In the genomic region with DNA sequence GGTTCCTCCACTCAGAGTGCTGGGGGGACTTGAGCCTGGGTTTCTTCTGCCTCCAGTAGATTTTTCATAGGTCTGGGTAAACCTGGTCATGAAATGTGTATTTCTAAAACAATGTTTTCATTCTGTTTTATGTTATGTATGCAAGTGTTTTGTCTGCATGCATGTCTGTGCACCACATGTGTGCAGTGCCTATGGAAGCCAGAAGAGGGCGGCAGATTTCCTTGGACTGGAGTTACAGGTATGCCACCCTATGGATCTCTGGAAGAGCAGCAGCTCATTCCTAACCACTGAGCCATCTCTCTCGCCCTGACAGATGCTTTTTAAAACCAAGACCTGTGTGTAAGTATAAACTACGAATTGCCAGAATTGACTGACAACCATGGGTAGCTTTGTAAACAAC, we compare ENCODE assay signal across 22 mouse cellular contexts. TPM values are rescaled to one million over a fixed set of nuclear protein-coding genes. Genes with fewer than 3 reads are reported as not detected.
DNase-seq lines count a peak whose midpoint lies in the region; ATAC-seq and TF ChIP-seq lines count a peak whose summit lies in the region.
"Had no signal": no experiment of that assay in that cellular context is flagged by ENCODE, and none has a peak within 500 bp of the region (broad histone marks: within the 10 kb centered on the region; RNA-seq: fewer than 3 reads in every experiment).

No protein-coding gene starts in this region.

- 93% methylated on average over 3 of the region's 3 CpGs for WGBS in heart, adult 2 months
- 93% methylated on average over 3 of the region's 3 CpGs for WGBS in heart, embryonic 12.5 days
- 97% methylated on average over 3 of the region's 3 CpGs for WGBS in liver, adult 2 months
- WGBS in liver, embryonic 12.5 days (ENCODE audit: insufficient replicate concordance) = 72% methylated on average over 3 of the region's 3 CpGs

- no peaks in the 10 kb centered on the region; the same call in 1 of the 2 replicates for H3K4me1 ChIP-seq in heart, adult 2 months (ENCODE audit: control insufficient read depth, insufficient read depth, low read length)
- peaks cover 19% of the 10 kb centered on the region for H3K4me1 ChIP-seq in heart, embryonic 12.5 days (replicated peaks)
- no peaks in the 10 kb centered on the region for H3K4me1 ChIP-seq in liver, adult 2 months (ENCODE audit: control insufficient read depth, insufficient read depth, low read length)
- H3K4me1 ChIP-seq in liver, embryonic 12.5 days = no peaks in the 10 kb centered on the region
- peaks cover 0 to 6% of the 10 kb centered on the region in 2 experiments; a peak in 2 of 4 replicates for H3K4me1 ChIP-seq in CH12.LX (ENCODE audit: control insufficient read depth in 1 of 2, insufficient read depth in 2 of 2)
- no peaks in the 10 kb centered on the region for H3K4me1 ChIP-seq in ES-E14 (ENCODE audit: control insufficient read depth in 2 of 2, insufficient read depth in 2 of 2, low read length in 2 of 2, poor library complexity in 1 of 2)
- H3K4me1 ChIP-seq: embryonic facial prominence, embryonic 13.5 days had no signal

- H3K27me3 ChIP-seq in heart, adult 2 months (ENCODE audit: control insufficient read depth, insufficient read depth, low read length) = no peaks in the 10 kb centered on the region
- no peaks in the 10 kb centered on the region for H3K27me3 ChIP-seq in heart, embryonic 12.5 days (replicated peaks)
- no peaks in the 10 kb centered on the region for H3K27me3 ChIP-seq in liver, adult 2 months (ENCODE audit: control insufficient read depth, insufficient read depth, low read length)
- H3K27me3 ChIP-seq in liver, embryonic 12.5 days (replicated peaks) = no peaks in the 10 kb centered on the region
- H3K27me3 ChIP-seq in CH12.LX (replicated peaks) = no peaks in the 10 kb centered on the region
- H3K27me3 ChIP-seq: embryonic facial prominence, embryonic 13.5 days; heart, embryonic 13.5 days had no signal

- H3K79me2 ChIP-seq in heart, adult 2 months (replicated peaks; ENCODE audit: control insufficient read depth, insufficient read depth, low read length) = no peaks in the 10 kb centered on the region
- H3K79me2 ChIP-seq in liver, adult 2 months (ENCODE audit: control insufficient read depth, insufficient read depth, low read length) = no peaks in the 10 kb centered on the region
- H3K79me2 ChIP-seq in CH12.LX (replicated peaks; ENCODE audit: control insufficient read depth, extremely low read depth, insufficient read depth, poor library complexity, severe bottlenecking) = no peaks in the 10 kb centered on the region

- TF ChIP-seq RAD21 in CH12.LX (IDR thresholded peaks at IDR 0.05; ENCODE audit: low read depth, low read length) = no peak; the same call in 1 of the 2 replicates

- no peaks in the 10 kb centered on the region; the same call in 1 of the 2 replicates for H3K9me3 ChIP-seq in heart, embryonic 12.5 days (replicated peaks)
- peaks cover 6% of the 10 kb centered on the region; the same call in 1 of the 2 replicates for H3K9me3 ChIP-seq in liver, embryonic 12.5 days (replicated peaks)
- H3K9me3 ChIP-seq in CH12.LX (replicated peaks; ENCODE audit: low read length) = peaks cover 3% of the 10 kb centered on the region
- H3K9me3 ChIP-seq in ES-E14 (ENCODE audit: control insufficient read depth, insufficient read depth, low read depth, low read length) = no peaks in the 10 kb centered on the region
- H3K9me3 ChIP-seq: embryonic facial prominence, embryonic 13.5 days; midbrain, embryonic 10.5 days had no signal

- H3K27ac ChIP-seq in heart, adult 2 months = no peak overlapping the region
- H3K27ac ChIP-seq in heart, embryonic 12.5 days (ENCODE audit: poor library complexity, severe bottlenecking) = no peak overlapping the region
- no peak overlapping the region for H3K27ac ChIP-seq in liver, adult 2 months (replicated peaks; ENCODE audit: insufficient read depth, low read depth, low read length)
- no peak overlapping the region for H3K27ac ChIP-seq in liver, embryonic 12.5 days
- H3K27ac ChIP-seq in CH12.LX (ENCODE audit: insufficient read depth, low read depth) = no peak overlapping the region
- H3K27ac ChIP-seq in ES-E14 (ENCODE audit: insufficient read depth, low read depth, low read length, poor library complexity, severe bottlenecking) = no peak overlapping the region
- H3K27ac ChIP-seq: embryonic facial prominence, embryonic 13.5 days; heart, embryonic 13.5 days; midbrain, embryonic 10.5 days had no signal

- H3K9ac ChIP-seq in heart, adult 2 months (ENCODE audit: low read depth, low read length) = no peak overlapping the region
- H3K9ac ChIP-seq in heart, embryonic 12.5 days = no peak overlapping the region
- no peak overlapping the region for H3K9ac ChIP-seq in liver, adult 2 months (ENCODE audit: low read depth, low read length)
- H3K9ac ChIP-seq in liver, embryonic 12.5 days = no peak overlapping the region
- H3K9ac ChIP-seq in CH12.LX (ENCODE audit: insufficient read depth, low read depth) (no peak overlapping the region), ES-E14 (ENCODE audit: insufficient read depth, low read depth, low read length, poor library complexity, severe bottlenecking) (no peak overlapping the region)
- H3K9ac ChIP-seq: embryonic facial prominence, embryonic 13.5 days; heart, embryonic 13.5 days had no signal

- TF ChIP-seq EP300 in heart, adult 2 months (IDR thresholded peaks at IDR 0.05; ENCODE audit: insufficient read depth, low read depth, low read length) = no peak
- no peak for TF ChIP-seq EP300 in CH12.LX (IDR thresholded peaks at IDR 0.05; ENCODE audit: low read length)

- no peaks in the 10 kb centered on the region for H3K36me3 ChIP-seq in heart, adult 2 months (ENCODE audit: control insufficient read depth, insufficient read depth, low read length)
- peaks cover 74% of the 10 kb centered on the region for H3K36me3 ChIP-seq in heart, embryonic 12.5 days
- H3K36me3 ChIP-seq in liver, adult 2 months (ENCODE audit: control insufficient read depth, insufficient read depth, low read length) = peaks cover 21% of the 10 kb centered on the region
- peaks cover 6% of the 10 kb centered on the region for H3K36me3 ChIP-seq in liver, embryonic 12.5 days
- no peaks in the 10 kb centered on the region for H3K36me3 ChIP-seq in CH12.LX (replicated peaks in 1 of 2; ENCODE audit: control insufficient read depth in 1 of 2, insufficient read depth in 1 of 2, low read length in 1 of 2)
- no peaks in the 10 kb centered on the region for H3K36me3 ChIP-seq in ES-E14 (ENCODE audit: control insufficient read depth, insufficient read depth, low read length, poor library complexity, severe bottlenecking)
- H3K36me3 ChIP-seq: midbrain, embryonic 10.5 days had no signal

- in situ Hi-C loops in CH12.LX (cut with MboI; ENCODE audit: low pct_ligation_motif_present, low pct_unique_long_range_greater_than_20kb, low sequenced_read_pairs) = loop anchor here (10.0 kb wide), 2 partner anchors 553 to 763 kb away; no protein-coding TSS in a partner anchor
- in situ Hi-C loops in ES-E14 (cut with MboI; ENCODE audit: low sequenced_read_pairs in 2 of 2, unreplicated experiment in 2 of 2) = loop anchor here (10.0 kb wide), 2 partner anchors 133 to 163 kb away; partner anchors contain the start of gene Cgnl1 (in 1 of the 2)

- H3K4me2 ChIP-seq in heart, embryonic 12.5 days = no peak overlapping the region
- no peak overlapping the region for H3K4me2 ChIP-seq in liver, embryonic 12.5 days
- H3K4me2 ChIP-seq in CH12.LX (ENCODE audit: insufficient read depth, low read depth, poor library complexity, severe bottlenecking) = no peak overlapping the region
- H3K4me2 ChIP-seq: embryonic facial prominence, embryonic 13.5 days; heart, embryonic 13.5 days had no signal

- ATAC-seq in heart, embryonic 12.5 days (ENCODE audit: insufficient number of reproducible peaks, low FRiP score) = no peak
- ATAC-seq in liver, embryonic 12.5 days = no peak
- ATAC-seq: forebrain, embryonic 16.5 days; hindbrain, embryonic 16.5 days had no signal

- dilution Hi-C loops in CH12.LX (cut with MboI; ENCODE audit: extremely low pct_ligation_motif_present, extremely low pct_unique_long_range_greater_than_20kb, low sequenced_read_pairs) = no loop called here

- no peak for DNase-seq in heart, adult 2 months
- no peak for DNase-seq in liver, adult 2 months (ENCODE audit: extremely low read depth, low read depth, low spot score)
- no peak for DNase-seq in CH12.LX (ENCODE audit: extremely low read depth)
- DNase-seq in ES-E14 (ENCODE audit: low read depth, low spot score) = peak; percentile 25
- DNase-seq in c-Kit-positive CD71-positive TER-119-positive erythroid progenitor cells, embryonic 14.5 days (ENCODE audit: low spot score) = no peak
- no peak for DNase-seq in frontal cortex, postnatal 36 days (ENCODE audit: low spot score in 2 of 2)
- DNase-seq: adrenal gland, adult 2 months; B cell, adult 2 months; cerebellum, postnatal 10 days; heart, postnatal 4 days; kidney, adult 18-20 months; lung, postnatal 4 days; right cerebral cortex, adult 18-20 months; thymus, postnatal 36 days had no signal

- no peak overlapping the region for H3K4me3 ChIP-seq in heart, adult 2 months
- no peak overlapping the region for H3K4me3 ChIP-seq in heart, embryonic 12.5 days
- no peak overlapping the region for H3K4me3 ChIP-seq in liver, adult 2 months (ENCODE audit: insufficient read depth, low read depth, low read length)
- no peak overlapping the region for H3K4me3 ChIP-seq in liver, embryonic 12.5 days
- H3K4me3 ChIP-seq in CH12.LX (replicated peaks in 1 of 3; ENCODE audit: low read depth in 2 of 3, low read length in 2 of 3, poor library complexity in 1 of 3) (no peak overlapping the region), ES-E14 (ENCODE audit: insufficient read depth in 1 of 2, low read depth in 1 of 2, low read length in 2 of 2, poor library complexity in 1 of 2, severe bottlenecking in 1 of 2) (no peak overlapping the region)
- H3K4me3 ChIP-seq: embryonic facial prominence, embryonic 13.5 days; heart, embryonic 13.5 days; midbrain, embryonic 10.5 days had no signal

- intact Hi-C loops in heart, adult 2 months (cut with DNase I) = no loop called here

- no peak for TF ChIP-seq POLR2A in heart, adult 2 months (IDR thresholded peaks at IDR 0.05; ENCODE audit: insufficient read depth, low read depth, low read length)
- TF ChIP-seq POLR2A in liver, adult 2 months (IDR thresholded peaks at IDR 0.05; ENCODE audit: extremely low read depth, insufficient read depth, low read length) = no peak
- TF ChIP-seq POLR2A in CH12.LX (IDR thresholded peaks at IDR 0.05; ENCODE audit: low read depth, low read length) = no peak

- TF ChIP-seq CTCF in heart, adult 2 months (IDR thresholded peaks at IDR 0.05) = peak; percentile 34
- peak; percentile 27; the same call in 1 of the 2 replicates for TF ChIP-seq CTCF in liver, adult 2 months (IDR thresholded peaks at IDR 0.05; ENCODE audit: low read depth, low read length)
- peak; percentile 13 to 20; a peak in 2 of 4 replicates for TF ChIP-seq CTCF in CH12.LX (conservative IDR thresholded peaks at IDR 0.05 in 1 of 2, IDR thresholded peaks at IDR 0.05 in 1 of 2; ENCODE audit: low read depth in 2 of 2, low read length in 2 of 2)

RNA-seq across cellular contexts. Expression of gene Myzap, which starts 50.1 kb away (rescaled TPM):
- 100 to 1,000 TPM; 359 to 430 TPM for total RNA-seq in heart, adult 2 months (2021)
- polyA plus RNA-seq in heart, adult 2 months (2012; rRNA removed) = 163 and 284 TPM in 2 replicates
- 64.7 and 65.3 TPM in 2 replicates for polyA plus RNA-seq in heart, embryonic 12.5 days (2016; fragmentation: Nextera tagmentation; extraction: Ambion mirVana)
- total RNA-seq in liver, adult 2 months (2014; rRNA removed) = 1.5 TPM in 2 replicates
- 0.25 and 0.51 TPM in 2 replicates for polyA plus RNA-seq in liver, adult 2 months (2012; rRNA removed)
- 4.4 TPM in 2 replicates for polyA plus RNA-seq in liver, embryonic 12.5 days (2016; fragmentation: Nextera tagmentation; extraction: Ambion mirVana)
- total RNA-seq in CH12.LX (2012; rRNA removed) = 2.9 and 4.6 TPM in 2 replicates
- total RNA-seq in CH12.LX (2014; rRNA removed) = 6.2 and 6.3 TPM in 2 replicates
- 7.2 and 7.5 TPM in 2 replicates for polyA plus RNA-seq in CH12.LX (2012; ENCODE audit: insufficient read length, low read depth)
- total RNA-seq in ES-E14 (2012; rRNA removed) = 0.85 and 0.94 TPM in 2 replicates
- total RNA-seq: granulocyte monocyte progenitor cell, adult 5-6 weeks had no signal
